Mouse (Mus musculus): ENCODE measurements around the gene Prp2.
A peak's percentile ranks its signal among the peaks of the same experiment; 100 is the strongest.
"Not testable (repeated sequence)": the region's sequence is repeated elsewhere in the genome, so short reads cannot be mapped to it uniquely, and the experiment has no call there.

The Prp2 gene

GRCm38 (mm10) chr6:132595613-132596012 lies at the start of gene Prp2:
Gene Prp2 (plus strand): TSS chr6:132595913.
- DNase-seq (ENCODE audit: inconsistent ontology term) = not testable (repeated sequence)

DNA sequence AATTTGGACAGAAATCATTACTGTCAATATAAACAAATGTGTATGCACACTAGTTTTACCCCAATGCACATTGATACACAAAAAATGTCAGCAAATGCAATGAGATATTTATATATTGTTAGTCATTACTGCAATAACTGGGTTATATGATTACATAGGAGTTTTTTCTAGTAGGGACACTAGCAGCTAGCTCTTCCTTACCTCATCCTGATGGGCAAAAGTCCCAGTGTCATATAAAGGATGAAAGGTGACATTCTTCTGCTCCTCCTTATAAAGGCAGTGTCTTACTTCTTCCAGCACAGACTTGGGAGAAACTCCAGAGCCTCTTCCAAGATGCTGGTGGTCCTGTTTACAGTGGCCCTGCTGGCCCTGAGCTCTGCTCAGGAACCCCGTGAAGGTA lies 26.2 kb upstream of the Prp2 start, which contains the start of gene Prh1:
Prh1 (plus strand) TSS at position 301 of the 400 bp plus-strand sequence.
- DNase-seq (ENCODE audit: inconsistent ontology term) = not testable (repeated sequence)

DNA sequence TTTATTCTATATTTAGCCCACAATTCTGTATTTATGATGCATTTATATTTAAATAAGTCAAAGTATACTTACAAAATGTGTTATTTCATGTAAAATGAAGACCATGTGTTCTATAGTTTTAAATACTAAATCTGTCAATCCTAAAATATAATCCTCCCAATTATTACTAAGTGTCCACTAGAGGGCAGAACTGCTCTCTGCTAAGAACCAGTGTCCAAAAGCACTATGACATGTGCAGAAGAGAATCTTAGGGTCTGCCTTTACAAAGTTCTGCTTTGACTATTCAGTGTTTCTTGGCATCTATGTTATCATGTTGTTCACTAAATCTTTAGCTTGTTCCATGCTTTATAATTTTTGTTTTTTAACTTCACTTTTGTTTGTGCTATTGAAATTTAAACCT lies 53.7 kb downstream of the Prp2 start:
- DNase-seq (ENCODE audit: inconsistent ontology term) = peak; percentile 3

All from Muller cell, postnatal 12 days (primary cell).